Mouse (Mus musculus): Measurements from ENCODE around the gene Stxbp1. TPM values are rescaled to one million over a fixed set of nuclear protein-coding genes. Genes with fewer than 3 reads are reported as not detected.

The Stxbp1 gene
- polyA plus RNA-seq, 1 experiment = 5.5 TPM

DNA sequence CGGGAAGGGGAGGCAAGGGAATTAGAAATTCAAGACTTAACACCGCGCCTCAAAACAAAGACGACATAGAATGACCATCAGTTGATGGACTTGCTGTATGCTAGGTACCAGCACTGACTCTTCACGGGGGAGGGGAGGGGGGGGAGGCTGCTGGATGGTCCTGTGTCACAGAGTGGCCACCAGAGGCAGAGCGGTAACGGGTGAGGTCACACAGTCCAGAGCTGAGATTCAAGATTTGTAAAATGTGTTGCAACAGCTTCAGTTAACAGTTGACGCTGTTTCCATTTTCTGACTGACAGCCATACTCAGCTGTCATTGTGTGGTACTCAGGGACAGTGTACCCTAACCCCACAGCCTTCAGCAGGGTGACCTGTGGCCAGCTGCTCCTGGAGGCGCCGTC, 94.9 kb downstream of the Stxbp1 start:
- Histone ChIP-seq H3K4me3 (ENCODE audit: extremely low read depth, insufficient read depth, insufficient read length) (no peak overlapping the region), H3K4me1 (ENCODE audit: control insufficient read depth, insufficient read depth, insufficient read length) (no peaks in the 10 kb centered on the region), H3K36me3 (ENCODE audit: control insufficient read depth, insufficient read depth, low read length) (peaks cover 57% of the 10 kb centered on the region), H3K27me3 (ENCODE audit: control insufficient read depth, insufficient read depth, low read length) (no peaks in the 10 kb centered on the region), H3K27ac (ENCODE audit: insufficient read depth, low read length) (no peak overlapping the region)
- TF ChIP-seq CTCF (IDR thresholded peaks at IDR 0.05; ENCODE audit: extremely low read depth, insufficient read depth, insufficient read length, insufficient replicate concordance) (no peak), POLR2A (IDR thresholded peaks at IDR 0.05; ENCODE audit: low read depth, low read length) (no peak)
- WGBS = 92% methylated on average over 10 of the region's 10 CpGs
- DNase-seq (ENCODE audit: low read depth in 1 of 2, low spot score in 2 of 2) = no peak

DNA sequence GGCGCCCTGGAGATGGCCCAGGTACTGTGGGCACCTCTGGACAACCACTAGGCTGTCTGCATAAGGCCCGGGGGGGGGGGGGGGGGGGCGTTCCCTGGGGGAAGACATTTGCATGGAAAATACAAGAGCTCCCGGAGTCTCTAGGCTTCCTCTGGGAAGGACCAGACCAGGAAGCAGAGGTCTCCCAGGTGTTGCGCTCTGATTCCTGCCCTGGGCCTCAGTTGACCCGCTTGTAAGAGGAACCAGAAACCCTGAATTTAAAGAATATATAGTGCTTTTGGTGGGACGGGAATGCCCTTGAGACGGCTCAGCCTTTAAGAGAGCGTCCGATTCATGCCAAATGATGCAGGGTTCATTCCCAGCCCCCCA, 95.4 kb downstream of the Stxbp1 start:
- Histone ChIP-seq H3K27ac (ENCODE audit: insufficient read depth, low read length) (no peak overlapping the region), H3K4me1 (ENCODE audit: control insufficient read depth, insufficient read depth, insufficient read length) (no peaks in the 10 kb centered on the region), H3K4me3 (ENCODE audit: extremely low read depth, insufficient read depth, insufficient read length) (no peak overlapping the region), H3K27me3 (ENCODE audit: control insufficient read depth, insufficient read depth, low read length) (no peaks in the 10 kb centered on the region), H3K36me3 (ENCODE audit: control insufficient read depth, insufficient read depth, low read length) (peaks cover 62% of the 10 kb centered on the region)
- 95% methylated on average over 8 of the region's 10 CpGs for WGBS
- TF ChIP-seq POLR2A (IDR thresholded peaks at IDR 0.05; ENCODE audit: low read depth, low read length) = no peak
- no peak for TF ChIP-seq CTCF (IDR thresholded peaks at IDR 0.05; ENCODE audit: extremely low read depth, insufficient read depth, insufficient read length, insufficient replicate concordance)
- no peak for DNase-seq (ENCODE audit: low read depth in 1 of 2, low spot score in 2 of 2)

DNA sequence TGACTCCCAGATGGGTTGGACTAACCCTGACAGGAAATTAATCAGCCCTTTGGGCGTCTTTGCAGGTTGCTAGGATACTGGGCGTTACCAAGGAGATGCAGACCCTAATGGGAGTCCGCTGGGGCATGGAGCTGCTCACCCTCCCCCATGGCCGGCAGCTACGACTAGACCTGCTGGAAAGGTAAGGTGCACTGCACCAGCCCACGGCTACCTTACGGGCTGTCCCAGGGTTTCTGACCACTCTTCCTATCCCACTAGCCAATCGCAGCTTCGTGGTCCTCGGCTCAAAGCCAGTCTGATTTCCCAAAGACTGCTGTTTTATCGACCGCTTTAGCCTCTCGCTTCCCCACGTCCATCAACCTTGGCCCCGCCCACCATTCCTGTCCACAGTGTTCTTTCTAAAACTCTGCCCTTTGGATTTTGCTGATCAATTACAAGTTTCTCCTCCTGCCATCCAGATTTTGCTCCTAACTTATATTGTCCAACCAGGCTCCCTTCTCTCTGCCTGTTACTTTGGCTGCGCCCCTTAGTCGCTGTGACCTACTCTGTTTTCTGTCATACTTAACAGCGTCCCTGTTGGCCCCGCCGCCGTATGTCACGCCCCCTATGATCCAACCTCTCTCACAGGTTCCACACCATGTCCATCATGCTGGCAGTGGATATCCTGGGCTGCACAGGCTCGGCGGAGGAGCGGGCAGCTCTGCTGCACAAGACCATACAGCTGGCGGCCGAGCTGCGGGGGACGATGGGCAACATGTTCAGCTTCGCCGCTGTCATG, 96.0 kb downstream of the Stxbp1 start:
- TF ChIP-seq CTCF (IDR thresholded peaks at IDR 0.05; ENCODE audit: extremely low read depth, insufficient read depth, insufficient read length, insufficient replicate concordance) (no peak), POLR2A (IDR thresholded peaks at IDR 0.05; ENCODE audit: low read depth, low read length) (no peak)
- Histone ChIP-seq H3K27ac (ENCODE audit: insufficient read depth, low read length) (no peak overlapping the region), H3K36me3 (ENCODE audit: control insufficient read depth, insufficient read depth, low read length) (peaks cover 66% of the 10 kb centered on the region), H3K4me1 (ENCODE audit: control insufficient read depth, insufficient read depth, insufficient read length) (no peaks in the 10 kb centered on the region), H3K4me3 (ENCODE audit: extremely low read depth, insufficient read depth, insufficient read length) (no peak overlapping the region), H3K27me3 (ENCODE audit: control insufficient read depth, insufficient read depth, low read length) (no peaks in the 10 kb centered on the region)
- 94% methylated on average over 31 of the region's 31 CpGs for WGBS
- no peak for DNase-seq (ENCODE audit: low read depth in 1 of 2, low spot score in 2 of 2)

DNA sequence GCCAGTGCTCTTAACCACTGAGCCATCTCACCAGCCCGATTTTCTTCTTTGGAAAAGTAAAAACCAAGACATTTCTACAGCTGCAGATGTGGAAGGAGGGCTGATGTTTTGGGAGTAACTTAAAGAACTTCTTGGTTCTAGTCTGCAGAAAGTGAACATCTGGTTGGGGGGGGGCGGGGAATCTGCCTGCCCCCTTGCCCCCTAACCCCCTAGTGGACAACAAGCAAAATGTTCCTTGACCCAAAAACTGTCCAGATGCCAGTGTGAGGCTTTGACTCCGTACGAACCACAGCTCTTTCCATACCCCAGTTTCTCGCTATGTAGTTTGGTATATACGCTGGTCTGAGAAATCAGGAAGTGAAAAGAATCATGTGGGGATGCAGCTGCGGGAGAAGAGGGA, 96.8 kb downstream of the Stxbp1 start:
- H3K27me3 ChIP-seq (ENCODE audit: control insufficient read depth, insufficient read depth, low read length) = no peaks in the 10 kb centered on the region
- no peaks in the 10 kb centered on the region for H3K4me1 ChIP-seq (ENCODE audit: control insufficient read depth, insufficient read depth, insufficient read length)
- no peak for TF ChIP-seq CTCF (IDR thresholded peaks at IDR 0.05; ENCODE audit: extremely low read depth, insufficient read depth, insufficient read length, insufficient replicate concordance)
- TF ChIP-seq POLR2A (IDR thresholded peaks at IDR 0.05; ENCODE audit: low read depth, low read length) = no peak
- no peak overlapping the region for H3K4me3 ChIP-seq (ENCODE audit: extremely low read depth, insufficient read depth, insufficient read length)
- peaks cover 75% of the 10 kb centered on the region for H3K36me3 ChIP-seq (ENCODE audit: control insufficient read depth, insufficient read depth, low read length)
- 76% methylated on average over 7 of the region's 7 CpGs for WGBS
- H3K27ac ChIP-seq (ENCODE audit: insufficient read depth, low read length) = no peak overlapping the region
- DNase-seq (ENCODE audit: low read depth in 1 of 2, low spot score in 2 of 2) = no peak

DNA sequence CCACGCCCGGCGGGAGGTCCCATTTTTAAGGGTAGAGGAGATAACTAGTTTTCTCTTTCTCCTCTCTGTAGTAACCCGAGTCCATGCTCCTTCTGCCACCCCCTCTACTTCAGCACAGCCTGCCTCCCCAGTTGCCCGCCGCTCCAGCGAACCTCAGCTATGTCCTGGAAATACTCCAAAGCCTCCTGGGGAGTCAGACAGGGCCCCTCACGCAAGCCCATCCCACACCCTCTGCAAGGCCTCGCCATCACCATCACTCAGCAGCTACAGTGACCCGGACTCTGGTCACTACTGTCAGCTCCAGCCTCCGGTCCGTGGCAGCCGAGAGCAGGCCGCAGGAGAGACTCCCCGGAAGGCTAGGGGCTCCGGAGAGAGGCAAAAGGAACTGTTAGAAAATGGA, 98.0 kb downstream of the Stxbp1 start:
- Histone ChIP-seq H3K4me1 (ENCODE audit: control insufficient read depth, insufficient read depth, insufficient read length) (no peaks in the 10 kb centered on the region), H3K27ac (ENCODE audit: insufficient read depth, low read length) (no peak overlapping the region), H3K36me3 (ENCODE audit: control insufficient read depth, insufficient read depth, low read length) (peaks cover 75% of the 10 kb centered on the region), H3K4me3 (ENCODE audit: extremely low read depth, insufficient read depth, insufficient read length) (no peak overlapping the region), H3K27me3 (ENCODE audit: control insufficient read depth, insufficient read depth, low read length) (no peaks in the 10 kb centered on the region)
- TF ChIP-seq POLR2A (IDR thresholded peaks at IDR 0.05; ENCODE audit: low read depth, low read length) = no peak
- no peak for TF ChIP-seq CTCF (IDR thresholded peaks at IDR 0.05; ENCODE audit: extremely low read depth, insufficient read depth, insufficient read length, insufficient replicate concordance)
- DNase-seq (ENCODE audit: low read depth in 1 of 2, low spot score in 2 of 2) = no peak
- WGBS = 90% methylated on average over 16 of the region's 16 CpGs

DNA sequence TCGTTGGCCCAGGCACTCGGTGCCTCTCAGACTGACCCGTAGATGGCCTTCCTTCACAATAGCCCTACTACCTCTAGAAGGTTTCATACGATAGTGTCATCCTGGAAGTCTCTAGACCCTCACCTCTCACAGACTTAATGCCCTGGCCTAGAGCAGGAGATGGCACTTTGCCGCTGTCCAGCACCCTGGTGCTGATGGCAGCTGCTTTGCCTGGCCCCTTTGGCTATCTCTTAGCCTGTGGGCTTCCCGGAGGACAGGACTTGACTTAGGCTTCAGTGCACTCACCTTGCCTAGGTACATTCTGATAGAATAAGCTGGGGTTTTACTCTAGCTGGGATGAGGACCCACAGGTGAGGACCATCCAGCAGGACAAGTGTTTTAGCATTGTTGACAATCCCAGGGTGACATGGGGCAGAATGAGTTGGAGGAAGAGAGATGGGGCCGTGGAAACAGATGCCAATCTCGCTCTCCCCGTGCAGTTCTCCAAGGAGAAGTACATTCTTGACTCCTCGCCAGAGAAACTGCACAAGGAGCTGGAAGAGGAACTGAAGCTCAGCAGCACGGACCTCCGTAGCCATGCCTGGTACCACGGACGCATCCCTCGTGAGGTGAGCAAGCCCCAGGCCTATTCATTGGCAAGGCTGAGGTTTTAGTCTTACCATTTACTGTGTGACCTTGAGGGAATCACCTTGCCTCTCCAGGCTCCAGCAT, 102.6 kb downstream of the Stxbp1 start:
- Histone ChIP-seq H3K4me3 (ENCODE audit: extremely low read depth, insufficient read depth, insufficient read length) (no peak overlapping the region), H3K36me3 (ENCODE audit: control insufficient read depth, insufficient read depth, low read length) (peaks cover 68% of the 10 kb centered on the region), H3K4me1 (ENCODE audit: control insufficient read depth, insufficient read depth, insufficient read length) (no peaks in the 10 kb centered on the region; the same call in 1 of the 2 replicates), H3K27me3 (ENCODE audit: control insufficient read depth, insufficient read depth, low read length) (no peaks in the 10 kb centered on the region), H3K27ac (ENCODE audit: insufficient read depth, low read length) (no peak overlapping the region)
- DNase-seq (ENCODE audit: low read depth in 1 of 2, low spot score in 2 of 2) = no peak
- no peak for TF ChIP-seq CTCF (IDR thresholded peaks at IDR 0.05; ENCODE audit: extremely low read depth, insufficient read depth, insufficient read length, insufficient replicate concordance)
- TF ChIP-seq POLR2A (IDR thresholded peaks at IDR 0.05; ENCODE audit: low read depth, low read length) = no peak
- 70% methylated on average over 15 of the region's 15 CpGs for WGBS

DNA sequence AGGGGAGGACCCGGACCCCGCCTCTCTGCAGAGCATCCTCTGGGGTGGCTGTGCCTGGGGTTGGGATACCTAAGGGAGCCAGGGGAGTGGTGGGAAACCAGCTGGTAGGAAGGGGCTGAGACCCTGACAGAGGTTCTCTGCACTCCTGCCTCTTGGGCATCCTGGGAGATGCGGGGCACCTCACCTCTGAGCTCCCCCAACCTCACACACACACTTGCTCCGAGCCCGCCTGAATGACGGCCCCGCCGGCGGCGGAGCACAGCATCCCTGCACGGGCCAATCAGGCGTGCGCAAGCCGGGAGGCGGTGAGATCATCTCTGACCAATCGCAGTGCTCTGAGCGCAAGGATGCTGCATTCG, 104.9 kb downstream of the Stxbp1 start:
- Histone ChIP-seq H3K4me3 (ENCODE audit: extremely low read depth, insufficient read depth, insufficient read length) (no peak overlapping the region), H3K36me3 (ENCODE audit: control insufficient read depth, insufficient read depth, low read length) (peaks cover 64% of the 10 kb centered on the region), H3K27me3 (ENCODE audit: control insufficient read depth, insufficient read depth, low read length) (no peaks in the 10 kb centered on the region), H3K4me1 (ENCODE audit: control insufficient read depth, insufficient read depth, insufficient read length) (no peaks in the 10 kb centered on the region; the same call in 1 of the 2 replicates), H3K27ac (ENCODE audit: insufficient read depth, low read length) (no peak overlapping the region)
- DNase-seq (ENCODE audit: low read depth in 1 of 2, low spot score in 2 of 2) = no peak
- no peak for TF ChIP-seq CTCF (IDR thresholded peaks at IDR 0.05; ENCODE audit: extremely low read depth, insufficient read depth, insufficient read length, insufficient replicate concordance)
- TF ChIP-seq POLR2A (IDR thresholded peaks at IDR 0.05; ENCODE audit: low read depth, low read length) = no peak
- WGBS = 94% methylated on average over 18 of the region's 18 CpGs
